Mouse (Mus musculus): ENCODE data around the gene Slc34a1.

Gene Slc34a1

GRCm38 (mm10) chr13:55398088-55398487 lies at the start of gene Slc34a1:
TSS of gene Slc34a1 (plus strand) at chr13:55398187.
- no peak for DNase-seq

GRCm38 (mm10) chr13:55361145-55361544 lies 36.8 kb upstream of the Slc34a1 start:
- DNase-seq: no peak

- no peak for DNase-seq
These were observed 36.0 kb upstream of the Slc34a1 start for GRCm38 (mm10) chr13:55361974-55362452.

GRCm38 (mm10) chr13:55362453-55363060 lies 35.4 kb upstream of the Slc34a1 start, which contains the start of gene Lman2:
TSS of gene Lman2 (minus strand) at chr13:55362783.
- DNase-seq: peak; percentile 94 to 96

- no peak for DNase-seq
These were observed 29.6 kb upstream of the Slc34a1 start for GRCm38 (mm10) chr13:55368401-55368800.

GRCm38 (mm10) chr13:55369531-55370114 lies 28.4 kb upstream of the Slc34a1 start, which contains the start of gene Rgs14:
TSS of gene Rgs14 (plus strand) at chr13:55369732.
- no peak for DNase-seq

GRCm38 (mm10) chr13:55370234-55370633 lies 27.8 kb upstream of the Slc34a1 start:
- no peak for DNase-seq

- no peak for DNase-seq
These were observed 26.8 kb upstream of the Slc34a1 start for GRCm38 (mm10) chr13:55371007-55371681.

GRCm38 (mm10) chr13:55371740-55372139 lies 26.2 kb upstream of the Slc34a1 start:
- no peak for DNase-seq

GRCm38 (mm10) chr13:55374206-55374924 lies 23.6 kb upstream of the Slc34a1 start:
- DNase-seq: no peak

GRCm38 (mm10) chr13:55375877-55376276 lies 22.1 kb upstream of the Slc34a1 start:
- no peak for DNase-seq

- no peak for DNase-seq
These were observed 18.9 kb upstream of the Slc34a1 start for GRCm38 (mm10) chr13:55378907-55379580.

- no peak for DNase-seq
These were observed 16.2 kb upstream of the Slc34a1 start for GRCm38 (mm10) chr13:55381790-55382189.

- no peak for DNase-seq
These were observed 7.3 kb upstream of the Slc34a1 start for GRCm38 (mm10) chr13:55390644-55391043.

GRCm38 (mm10) chr13:55391626-55392029 lies 6.4 kb upstream of the Slc34a1 start:
- no peak for DNase-seq

- DNase-seq: no peak
These were observed 5.1 kb upstream of the Slc34a1 start for GRCm38 (mm10) chr13:55392933-55393332.

- DNase-seq: no peak
These were observed 1.5 kb downstream of the Slc34a1 start for GRCm38 (mm10) chr13:55399300-55400038.

GRCm38 (mm10) chr13:55400039-55400346 lies 2.0 kb downstream of the Slc34a1 start:
- no peak for DNase-seq

- DNase-seq: no peak
These were observed 5.3 kb downstream of the Slc34a1 start for GRCm38 (mm10) chr13:55403266-55403665.

- DNase-seq: no peak
These were observed 6.2 kb downstream of the Slc34a1 start for GRCm38 (mm10) chr13:55403935-55404852.
